Mouse (Mus musculus) liver, postnatal 0 days (tissue): ENCODE results near the gene Olfr346.

Experiments used
- CTCF ChIP-seq: sonication (generic); IDR thresholded peaks from 2 replicates; pipeline ENCODE4 v1.5.1; 2016; ENCODE audit warnings: antibody characterized with exemption, low read depth
- EP300 ChIP-seq: IDR thresholded peaks from 2 replicates; pipeline ENCODE4 v1.6.1; 2016; ENCODE audit warnings: antibody characterized with exemption, low read depth, mild to moderate bottlenecking

- TF ChIP-seq CTCF (no peak), EP300 (no peak)
Measured at GRCm38 (mm10) chr2:36639741-36640140, 45.8 kb upstream of the Olfr346 start, which contains the start of gene Olfr345.
